Mouse (Mus musculus): ENCODE data around the gene Depdc5. TPM values are rescaled to one million over a fixed set of nuclear protein-coding genes. Genes with fewer than 3 reads are reported as not detected.

Gene Depdc5
- polyA plus RNA-seq, 1 experiment = 15.5 TPM

DNA sequence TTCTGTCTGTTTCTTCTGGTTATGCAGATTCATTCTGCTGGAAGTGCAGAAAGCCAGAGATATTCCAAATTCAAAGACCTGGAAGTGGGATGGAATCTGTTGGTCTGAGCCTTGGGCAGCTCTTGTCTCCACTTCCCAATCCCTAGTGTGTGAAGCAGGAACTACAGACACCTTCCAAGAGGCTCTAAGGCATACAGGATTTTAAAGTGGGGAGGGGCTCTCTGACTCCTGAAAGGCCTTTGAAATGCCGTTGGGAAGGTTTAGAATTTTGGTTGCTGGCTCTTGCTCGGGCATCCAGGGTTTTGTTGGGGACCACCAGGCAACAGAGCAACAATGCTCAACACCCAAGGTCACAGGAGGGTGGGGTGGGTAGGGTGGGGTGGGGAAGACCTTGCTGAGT is 145.8 kb downstream of the Depdc5 start:
- Histone ChIP-seq H3K4me3 (no peak overlapping the region), H3K36me3 (ENCODE audit: control insufficient read depth, insufficient read depth) (no peaks in the 10 kb centered on the region), H3ac (ENCODE audit: control insufficient read depth, insufficient read length) (no peak overlapping the region), H3K27me3 (ENCODE audit: control insufficient read depth, insufficient read depth, insufficient read length) (peaks cover 24% of the 10 kb centered on the region), H3K4me2 (ENCODE audit: low read depth) (no peak overlapping the region), H3K79me2 (ENCODE audit: control insufficient read depth, insufficient read depth) (no peaks in the 10 kb centered on the region)
- no peak for TF ChIP-seq E2F4 (IDR thresholded peaks at IDR 0.05; ENCODE audit: insufficient read depth)
- no peak for TF ChIP-seq TCF12 (IDR thresholded peaks at IDR 0.05; ENCODE audit: insufficient read depth, poor library complexity, severe bottlenecking)
- TF ChIP-seq USF1 (IDR thresholded peaks at IDR 0.05; ENCODE audit: low read depth) = no peak
- TF ChIP-seq POLR2AphosphoS2 (IDR thresholded peaks at IDR 0.05; ENCODE audit: insufficient read length, low read depth) = no peak
- no peak for TF ChIP-seq REST (IDR thresholded peaks at IDR 0.05; ENCODE audit: insufficient read depth, insufficient read length)
- TF ChIP-seq SRF (IDR thresholded peaks at IDR 0.05; ENCODE audit: control insufficient read depth, insufficient read length, low read depth) = no peak
- no peak for TF ChIP-seq MYOD1 (IDR thresholded peaks at IDR 0.05; ENCODE audit: control insufficient read depth in 1 of 3, insufficient read length in 2 of 3, low read depth in 2 of 3)
- no peak for TF ChIP-seq POLR2A (IDR thresholded peaks at IDR 0.05; ENCODE audit: insufficient read length, low read depth)

- Histone ChIP-seq H3ac (ENCODE audit: control insufficient read depth, insufficient read length) (no peak overlapping the region), H3K36me3 (ENCODE audit: control insufficient read depth, insufficient read depth) (no peaks in the 10 kb centered on the region), H3K4me2 (ENCODE audit: low read depth) (no peak overlapping the region), H3K4me3 (no peak overlapping the region), H3K27me3 (ENCODE audit: control insufficient read depth, insufficient read depth, insufficient read length) (peaks cover 24% of the 10 kb centered on the region), H3K79me2 (ENCODE audit: control insufficient read depth, insufficient read depth) (no peaks in the 10 kb centered on the region)
- TF ChIP-seq USF1 (IDR thresholded peaks at IDR 0.05; ENCODE audit: low read depth) (no peak), SRF (IDR thresholded peaks at IDR 0.05; ENCODE audit: control insufficient read depth, insufficient read length, low read depth) (no peak), REST (IDR thresholded peaks at IDR 0.05; ENCODE audit: insufficient read depth, insufficient read length) (no peak), TCF3 (IDR thresholded peaks at IDR 0.05; ENCODE audit: insufficient read length, low read depth) (no peak), MYOG (IDR thresholded peaks at IDR 0.05; ENCODE audit: control insufficient read depth in 1 of 3, insufficient read depth in 1 of 3, insufficient read length in 2 of 3, low read depth in 2 of 3) (no peak), POLR2AphosphoS2 (IDR thresholded peaks at IDR 0.05; ENCODE audit: insufficient read length, low read depth) (no peak), POLR2A (IDR thresholded peaks at IDR 0.05; ENCODE audit: insufficient read length, low read depth) (no peak), TCF12 (IDR thresholded peaks at IDR 0.05; ENCODE audit: insufficient read depth, poor library complexity, severe bottlenecking) (no peak), E2F4 (IDR thresholded peaks at IDR 0.05; ENCODE audit: insufficient read depth) (no peak), CEBPB (IDR thresholded peaks at IDR 0.05; ENCODE audit: insufficient read depth, poor library complexity, severe bottlenecking) (no peak), MAX (IDR thresholded peaks at IDR 0.05; ENCODE audit: low read depth) (no peak), MYOD1 (IDR thresholded peaks at IDR 0.05; ENCODE audit: control insufficient read depth in 1 of 3, insufficient read length in 2 of 3, low read depth in 2 of 3) (no peak)
These were observed 146.6 kb downstream of the Depdc5 start for GRCm38 (mm10) chr5:33009818-33010812.

DNA sequence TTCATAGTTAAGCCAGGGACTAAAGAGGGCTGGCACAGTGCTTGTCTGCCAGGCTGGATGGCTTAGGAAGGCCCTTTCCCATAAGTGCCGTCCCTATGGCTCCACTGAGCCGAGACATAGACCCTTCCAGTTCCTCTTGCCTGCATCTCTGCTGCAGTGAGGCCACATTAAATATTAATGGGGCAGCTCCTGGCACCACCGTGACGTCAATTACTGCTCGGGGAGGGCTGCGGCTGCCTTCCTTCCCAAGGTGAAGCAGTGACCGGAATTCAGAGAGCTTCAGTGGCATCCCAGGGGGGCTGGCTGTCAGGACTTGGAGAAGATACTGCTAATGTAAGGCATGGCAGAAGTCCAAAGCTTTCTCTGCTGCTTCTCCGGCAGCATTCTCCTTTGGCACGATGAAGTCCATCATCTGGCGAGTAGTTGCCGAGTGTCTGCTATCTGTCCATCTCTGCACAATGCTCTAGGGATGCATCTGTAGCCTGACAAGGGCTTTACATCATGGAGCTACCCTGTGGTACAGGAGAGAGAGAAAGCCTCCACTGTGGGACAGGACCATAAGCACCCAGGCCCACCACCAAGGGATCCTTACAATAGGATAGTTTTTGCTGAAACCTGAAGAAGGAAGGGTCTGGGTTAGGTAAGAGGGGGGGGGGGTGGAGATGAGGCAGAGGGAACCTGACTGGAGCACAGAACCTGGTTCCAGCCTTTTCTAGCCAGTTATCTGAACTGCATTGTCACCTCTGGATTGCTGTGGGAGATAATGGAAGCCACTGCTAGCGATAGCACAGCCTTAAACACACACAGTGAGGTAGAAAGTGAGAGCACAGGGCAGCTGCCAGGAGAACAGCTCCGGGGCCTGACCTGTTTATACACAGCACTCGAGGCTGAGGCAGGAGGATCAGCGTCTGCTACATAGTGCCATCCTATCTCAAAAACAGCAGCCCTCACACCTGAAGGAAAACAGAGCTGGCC is 147.9 kb downstream of the Depdc5 start:
- Histone ChIP-seq H3K79me2 (ENCODE audit: control insufficient read depth, insufficient read depth) (no peaks in the 10 kb centered on the region), H3K4me2 (ENCODE audit: low read depth) (no peak overlapping the region), H3K27me3 (ENCODE audit: control insufficient read depth, insufficient read depth, insufficient read length) (peaks cover 24% of the 10 kb centered on the region), H3K4me3 (no peak overlapping the region), H3ac (ENCODE audit: control insufficient read depth, insufficient read length) (no peak overlapping the region), H3K36me3 (ENCODE audit: control insufficient read depth, insufficient read depth) (no peaks in the 10 kb centered on the region)
- no peak for TF ChIP-seq REST (IDR thresholded peaks at IDR 0.05; ENCODE audit: insufficient read depth, insufficient read length)
- TF ChIP-seq MYOD1 (IDR thresholded peaks at IDR 0.05; ENCODE audit: control insufficient read depth in 1 of 3, insufficient read length in 2 of 3, low read depth in 2 of 3) = no peak
- TF ChIP-seq TCF12 (IDR thresholded peaks at IDR 0.05; ENCODE audit: insufficient read depth, poor library complexity, severe bottlenecking) = no peak
- TF ChIP-seq POLR2AphosphoS2 (IDR thresholded peaks at IDR 0.05; ENCODE audit: insufficient read length, low read depth) = no peak
- no peak for TF ChIP-seq E2F4 (IDR thresholded peaks at IDR 0.05; ENCODE audit: insufficient read depth)
- TF ChIP-seq CEBPB (IDR thresholded peaks at IDR 0.05; ENCODE audit: insufficient read depth, poor library complexity, severe bottlenecking) = no peak
- TF ChIP-seq SRF (IDR thresholded peaks at IDR 0.05; ENCODE audit: control insufficient read depth, insufficient read length, low read depth) = no peak
- TF ChIP-seq POLR2A (IDR thresholded peaks at IDR 0.05; ENCODE audit: insufficient read length, low read depth) = no peak
- TF ChIP-seq TCF3 (IDR thresholded peaks at IDR 0.05; ENCODE audit: insufficient read length, low read depth) = no peak
- no peak for TF ChIP-seq MYOG (IDR thresholded peaks at IDR 0.05; ENCODE audit: control insufficient read depth in 1 of 3, insufficient read depth in 1 of 3, insufficient read length in 2 of 3, low read depth in 2 of 3)
- no peak for TF ChIP-seq MAX (IDR thresholded peaks at IDR 0.05; ENCODE audit: low read depth)
- TF ChIP-seq USF1 (IDR thresholded peaks at IDR 0.05; ENCODE audit: low read depth) = no peak

GRCm38 (mm10) chr5:33014096-33014495 is 150.6 kb downstream of the Depdc5 start:
- Histone ChIP-seq H3K4me3 (no peak overlapping the region), H3ac (ENCODE audit: control insufficient read depth, insufficient read length) (no peak overlapping the region), H3K4me2 (ENCODE audit: low read depth) (no peak overlapping the region), H3K36me3 (ENCODE audit: control insufficient read depth, insufficient read depth) (no peaks in the 10 kb centered on the region), H3K27me3 (ENCODE audit: control insufficient read depth, insufficient read depth, insufficient read length) (peaks cover 19% of the 10 kb centered on the region), H3K79me2 (ENCODE audit: control insufficient read depth, insufficient read depth) (no peaks in the 10 kb centered on the region)
- TF ChIP-seq USF1 (IDR thresholded peaks at IDR 0.05; ENCODE audit: low read depth) = no peak
- no peak for TF ChIP-seq MYOD1 (IDR thresholded peaks at IDR 0.05; ENCODE audit: control insufficient read depth in 1 of 3, insufficient read length in 2 of 3, low read depth in 2 of 3)
- TF ChIP-seq MYOG (IDR thresholded peaks at IDR 0.05; ENCODE audit: control insufficient read depth in 1 of 3, insufficient read depth in 1 of 3, insufficient read length in 2 of 3, low read depth in 2 of 3) = no peak
- no peak for TF ChIP-seq E2F4 (IDR thresholded peaks at IDR 0.05; ENCODE audit: insufficient read depth)
- no peak for TF ChIP-seq REST (IDR thresholded peaks at IDR 0.05; ENCODE audit: insufficient read depth, insufficient read length)
- TF ChIP-seq POLR2AphosphoS2 (IDR thresholded peaks at IDR 0.05; ENCODE audit: insufficient read length, low read depth) = no peak
- TF ChIP-seq CEBPB (IDR thresholded peaks at IDR 0.05; ENCODE audit: insufficient read depth, poor library complexity, severe bottlenecking) = no peak
- no peak for TF ChIP-seq MAX (IDR thresholded peaks at IDR 0.05; ENCODE audit: low read depth)
- TF ChIP-seq TCF3 (IDR thresholded peaks at IDR 0.05; ENCODE audit: insufficient read length, low read depth) = no peak
- no peak for TF ChIP-seq SRF (IDR thresholded peaks at IDR 0.05; ENCODE audit: control insufficient read depth, insufficient read length, low read depth)
- no peak for TF ChIP-seq POLR2A (IDR thresholded peaks at IDR 0.05; ENCODE audit: insufficient read length, low read depth)
- TF ChIP-seq TCF12 (IDR thresholded peaks at IDR 0.05; ENCODE audit: insufficient read depth, poor library complexity, severe bottlenecking) = no peak

Data from myocyte (in vitro differentiated cells).